Mouse (Mus musculus) megakaryocyte, embryonic 14.5 days (primary cell): ENCODE results near the gene 0610012G03Rik. TPM values are rescaled to one million over a fixed set of nuclear protein-coding genes. Genes with fewer than 3 reads are reported as not detected.

ENCODE experiments used
- H3K27me3 ChIP-seq: replicated peaks from 2 replicates; pipeline ENCODE3; 2012; ENCODE audit warnings: inconsistent platforms
- H3K36me3 ChIP-seq: replicated peaks from 2 replicates; pipeline ENCODE3; 2012; ENCODE audit warnings: low read length, inconsistent platforms, mixed read lengths
- H3K4me1 ChIP-seq: 2 replicates; pipeline ENCODE4 v1.6.1; 2012; ENCODE audit warnings: inconsistent platforms
- H3K4me3 ChIP-seq: replicated peaks from 2 replicates; pipeline ENCODE3; 2012; ENCODE audit warnings: moderate library complexity, mild to moderate bottlenecking, inconsistent platforms
- H3K9me3 ChIP-seq: 2 replicates; pipeline ENCODE4 v1.6.1; 2012; ENCODE audit warnings: inconsistent platforms
- FLI1 ChIP-seq: IDR thresholded peaks from 2 replicates; pipeline ENCODE4 v1.6.1; 2012; ENCODE audit warnings: low read length, inconsistent platforms, mixed read lengths
- GATA1 ChIP-seq: IDR thresholded peaks from 3 replicates; pipeline ENCODE4 v1.6.1; 2012; ENCODE audit warnings: mixed read lengths, low read length, inconsistent platforms, borderline replicate concordance
- polyA plus RNA-seq: library from polyadenylated mRNA; stranded (reverse); fragments of >175 nt; gene quantifications from 2 replicates; pipeline ENCODE4 v1.2.3, GENCODE M21; 2012; ENCODE audit warnings: low replicate concordance; ENCODE audit not compliant: insufficient read depth

The 0610012G03Rik gene
- polyA plus RNA-seq, 1 experiment, result 126 TPM

DNA sequence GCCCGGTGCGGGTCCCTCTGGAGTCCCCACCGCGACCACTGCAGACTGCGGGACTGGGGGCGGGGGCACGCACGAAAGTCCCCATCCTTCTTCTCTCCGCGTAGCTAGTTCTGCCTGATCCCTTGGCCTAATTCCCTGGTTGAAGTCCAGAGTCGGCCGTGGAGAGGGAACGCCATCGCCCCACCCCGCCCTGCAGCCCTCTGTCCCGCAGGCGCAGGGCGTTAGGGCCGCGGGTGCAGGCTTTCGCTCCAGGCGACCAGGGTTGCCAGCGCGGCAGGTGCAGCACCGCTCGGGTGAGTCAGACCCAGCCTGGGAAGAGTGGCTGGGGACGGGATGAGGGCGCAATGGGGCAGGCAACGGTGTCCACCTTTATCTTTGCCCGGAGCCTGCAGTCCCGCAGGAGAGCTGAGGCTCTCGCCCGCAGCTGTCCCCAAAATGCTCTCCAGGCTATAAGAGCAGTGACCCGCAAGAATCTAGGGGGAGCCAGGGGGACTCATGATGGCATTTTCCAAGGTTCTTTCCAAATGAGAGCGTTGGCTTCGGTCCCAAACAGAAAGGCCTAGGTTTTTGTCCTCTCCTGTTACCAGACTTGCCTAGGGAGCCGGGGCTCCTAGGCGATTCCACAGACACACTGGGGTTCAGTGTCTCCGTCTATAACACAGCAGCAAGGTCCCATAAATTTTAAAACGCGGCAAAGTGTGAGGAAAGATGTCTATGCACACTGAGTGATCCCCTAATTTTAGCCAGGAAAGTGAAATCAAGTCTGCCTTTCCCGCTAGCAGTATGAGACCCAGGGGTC lies 14.3 kb downstream of the 0610012G03Rik start, which contains the start of gene Pigz:
Gene Pigz (plus strand): TSS at position 101 of the 799 bp plus-strand sequence.
- TF ChIP-seq GATA1 (no peak), FLI1 (no peak)
- Histone ChIP-seq H3K4me1 (peaks cover 35% of the 10 kb centered on the region), H3K27me3 (peaks cover 86% of the 10 kb centered on the region), H3K36me3 (no peaks in the 10 kb centered on the region), H3K9me3 (peaks cover 23% of the 10 kb centered on the region), H3K4me3 (peak within 1 kb of the TSS; percentile 92)

DNA sequence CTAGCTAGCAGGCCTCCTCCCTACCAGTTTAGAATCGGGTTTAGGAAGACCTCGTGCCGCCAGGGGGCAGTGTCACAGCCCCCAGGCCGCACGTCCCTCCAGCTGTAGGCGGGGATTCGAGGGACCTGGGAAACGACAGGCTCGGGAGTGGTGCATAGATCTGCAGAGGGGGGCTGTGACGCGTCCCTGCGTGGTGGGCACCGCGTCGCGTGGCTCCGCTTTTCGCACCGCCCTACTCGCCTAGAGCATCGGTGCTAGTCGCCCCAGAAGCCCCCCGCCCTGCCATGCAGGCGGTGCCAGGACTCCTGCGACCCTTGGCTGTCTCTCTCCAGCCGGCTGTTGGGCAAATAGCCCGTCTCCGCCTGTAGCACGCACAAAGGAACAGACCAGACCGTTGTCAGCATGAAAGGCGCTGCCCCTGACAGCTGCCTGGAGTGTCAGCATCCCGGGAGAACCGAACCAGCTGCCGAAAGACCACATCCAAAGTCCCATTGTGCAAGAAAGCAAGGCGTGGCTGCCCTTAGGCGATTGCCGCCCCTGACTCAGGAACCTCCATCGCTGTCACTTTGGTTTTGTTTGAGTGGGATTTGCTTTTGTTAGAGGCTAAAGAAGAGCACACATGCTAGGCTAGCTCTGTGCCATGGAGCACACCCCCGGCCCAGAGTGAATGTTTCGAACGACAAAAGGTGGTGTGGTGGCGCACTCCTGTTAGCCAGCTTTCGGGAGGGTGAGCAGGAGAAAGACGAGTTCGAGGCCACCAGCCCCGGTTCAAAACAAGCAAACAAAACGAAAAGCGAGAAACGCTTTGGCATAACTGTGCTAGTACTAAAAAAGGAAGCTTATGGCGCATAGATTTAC lies 15.2 kb downstream of the 0610012G03Rik start:
- no peak for TF ChIP-seq GATA1
- no peak for TF ChIP-seq FLI1
- H3K4me1 ChIP-seq, result peaks cover 31% of the 10 kb centered on the region
- H3K4me3 ChIP-seq, result peak overlapping the region; percentile 92
- peaks cover 82% of the 10 kb centered on the region for H3K27me3 ChIP-seq
- peaks cover 23% of the 10 kb centered on the region for H3K9me3 ChIP-seq
- no peaks in the 10 kb centered on the region for H3K36me3 ChIP-seq

DNA sequence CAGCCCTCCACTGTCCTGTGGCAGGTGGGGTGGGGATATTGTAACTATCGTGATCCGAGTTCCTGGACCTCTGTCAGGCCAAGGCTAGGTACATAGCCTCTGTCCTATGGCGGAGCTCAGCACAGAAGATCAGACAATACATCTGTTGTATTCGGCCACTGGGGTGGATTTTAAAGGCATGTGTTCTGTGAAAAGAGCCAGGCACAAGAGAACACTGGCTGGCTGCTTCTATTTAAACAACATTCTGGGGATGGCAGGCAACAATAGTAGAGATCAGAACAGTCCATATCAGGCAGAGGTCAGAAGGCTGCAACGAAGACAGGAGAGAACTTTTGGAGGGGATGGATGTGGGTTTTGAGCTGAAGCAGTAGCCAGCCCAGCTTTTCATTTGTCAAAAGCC lies 16.0 kb downstream of the 0610012G03Rik start:
- Histone ChIP-seq H3K27me3 (peaks cover 79% of the 10 kb centered on the region), H3K4me1 (peaks cover 31% of the 10 kb centered on the region), H3K9me3 (peaks cover 18% of the 10 kb centered on the region), H3K36me3 (no peaks in the 10 kb centered on the region), H3K4me3 (no peak overlapping the region)
- TF ChIP-seq FLI1 (no peak), GATA1 (no peak)

- TF ChIP-seq FLI1, result no peak
- TF ChIP-seq GATA1, result no peak
- no peak overlapping the region for H3K4me3 ChIP-seq
- peaks cover 77% of the 10 kb centered on the region for H3K27me3 ChIP-seq
- no peaks in the 10 kb centered on the region for H3K36me3 ChIP-seq
- peaks cover 10% of the 10 kb centered on the region for H3K9me3 ChIP-seq
- peaks cover 31% of the 10 kb centered on the region for H3K4me1 ChIP-seq
Observed at GRCm38 (mm10) chr16:31931330-31931729, 17.0 kb downstream of the 0610012G03Rik start.

- Histone ChIP-seq H3K9me3 (peaks cover 3% of the 10 kb centered on the region), H3K27me3 (peaks cover 52% of the 10 kb centered on the region), H3K4me3 (no peak overlapping the region), H3K4me1 (no peaks in the 10 kb centered on the region), H3K36me3 (no peaks in the 10 kb centered on the region)
- TF ChIP-seq FLI1, result no peak
- TF ChIP-seq GATA1, result no peak
Observed at GRCm38 (mm10) chr16:31927412-31927811, 20.9 kb downstream of the 0610012G03Rik start.

DNA sequence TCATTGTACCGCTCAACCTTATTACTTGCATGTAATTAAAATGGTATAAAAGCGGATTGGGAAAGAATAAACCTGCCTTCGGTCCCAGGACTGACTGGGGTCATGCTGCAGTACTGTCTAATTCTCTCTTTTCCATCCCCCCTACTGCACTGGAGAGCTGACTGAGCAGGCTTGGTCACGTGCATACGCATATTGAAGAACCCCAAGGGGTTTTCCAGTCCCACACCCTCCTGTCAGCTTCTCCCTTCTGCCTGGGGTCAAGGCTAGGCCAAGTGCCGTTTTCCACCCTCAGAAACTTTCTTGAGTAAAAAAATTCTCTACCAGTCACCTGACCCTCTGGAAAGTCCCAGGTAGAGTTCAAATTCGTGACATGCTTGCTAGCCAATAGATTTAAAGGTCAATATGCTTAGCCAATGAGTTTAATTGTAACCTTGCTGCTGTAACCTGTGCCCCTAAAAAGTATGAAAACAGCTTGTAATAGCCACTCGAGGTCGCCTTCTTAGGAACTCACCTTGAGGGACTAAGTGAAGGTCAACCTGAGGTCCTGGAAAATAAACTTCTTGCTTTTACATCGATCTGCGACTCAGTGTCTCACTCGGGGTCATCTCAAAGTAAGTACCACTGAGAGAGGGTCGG lies 21.6 kb downstream of the 0610012G03Rik start:
- no peaks in the 10 kb centered on the region for H3K36me3 ChIP-seq
- no peak overlapping the region for H3K4me3 ChIP-seq
- H3K9me3 ChIP-seq, result peaks cover 5% of the 10 kb centered on the region
- H3K4me1 ChIP-seq, result no peaks in the 10 kb centered on the region
- TF ChIP-seq GATA1 (no peak), FLI1 (no peak)
- H3K27me3 ChIP-seq, result peaks cover 50% of the 10 kb centered on the region

DNA sequence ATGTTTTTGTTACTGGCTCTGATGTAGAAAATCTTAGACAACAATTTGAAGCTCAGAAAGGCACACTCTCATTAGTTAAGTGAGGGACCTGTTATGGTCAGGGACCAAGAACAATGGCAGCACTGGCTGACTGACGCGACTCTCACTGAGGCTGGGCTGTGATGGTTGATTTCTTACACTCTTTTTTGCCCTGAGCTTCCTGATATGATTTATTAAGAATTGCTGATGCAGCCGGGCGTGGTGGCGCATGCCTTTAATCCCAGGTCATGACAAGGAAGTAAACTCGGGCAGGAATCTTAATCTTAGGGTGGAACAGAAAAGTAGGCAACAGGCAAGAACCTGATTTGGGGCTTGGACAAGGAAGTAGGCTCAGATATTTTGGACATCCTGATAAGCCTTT lies 22.2 kb downstream of the 0610012G03Rik start:
- no peak overlapping the region for H3K4me3 ChIP-seq

GRCm38 (mm10) chr16:31924368-31924767 lies 23.9 kb downstream of the 0610012G03Rik start:
- no peaks in the 10 kb centered on the region for H3K4me1 ChIP-seq
- H3K4me3 ChIP-seq, result no peak overlapping the region
- no peaks in the 10 kb centered on the region for H3K36me3 ChIP-seq
- peaks cover 5% of the 10 kb centered on the region for H3K9me3 ChIP-seq
- TF ChIP-seq GATA1, result no peak
- TF ChIP-seq FLI1, result no peak
- peaks cover 37% of the 10 kb centered on the region for H3K27me3 ChIP-seq

More for the DNA sequence above, 22.2 kb downstream of the 0610012G03Rik start:
- peaks cover 48% of the 10 kb centered on the region for H3K27me3 ChIP-seq
- no peaks in the 10 kb centered on the region for H3K4me1 ChIP-seq
- no peaks in the 10 kb centered on the region for H3K36me3 ChIP-seq
- no peak for TF ChIP-seq FLI1
- peaks cover 5% of the 10 kb centered on the region for H3K9me3 ChIP-seq

GRCm38 (mm10) chr16:31918248-31918724 lies 30.0 kb downstream of the 0610012G03Rik start:
- peaks cover 8% of the 10 kb centered on the region for H3K9me3 ChIP-seq
- H3K4me3 ChIP-seq, result peak overlapping the region; percentile 73
- TF ChIP-seq FLI1, result no peak
- no peak for TF ChIP-seq GATA1

More at GRCm38 (mm10) chr16:31918248-31918724, 30.0 kb downstream of the 0610012G03Rik start:
- Histone ChIP-seq H3K27me3 (peaks cover 29% of the 10 kb centered on the region), H3K4me1 (peaks cover 11% of the 10 kb centered on the region), H3K36me3 (no peaks in the 10 kb centered on the region)
